Mouse (Mus musculus) embryonic stem cell, embryonic (primary cell): ENCODE results near the gene Eml3.
"Not testable (repeated sequence)": the region's sequence is repeated elsewhere in the genome, so short reads cannot be mapped to it uniquely, and the experiment has no call there.

Experiments used
- CTCF ChIA-PET, 4 experiments: fragments of 300-600 bp in 2 of 4; fragments of 350-600 bp in 2 of 4; sonication (Branson Sonifier 250); formaldehyde crosslinking; loops; one replicate each; lab custom pipeline; 2022; ENCODE audit warnings: inconsistent platforms in 2 of 4; lab: Charles Lee
- POLR2A ChIA-PET, 4 experiments: fragments of 300-600 bp in 2 of 4; fragments of 350-600 bp in 2 of 4; sonication (Branson Sonifier 250); formaldehyde crosslinking; loops; one replicate each; lab custom pipeline; 2022; ENCODE audit warnings: antibody characterized with exemption in 4 of 4, inconsistent platforms in 1 of 4; lab: Charles Lee

Eml3 gene

DNA sequence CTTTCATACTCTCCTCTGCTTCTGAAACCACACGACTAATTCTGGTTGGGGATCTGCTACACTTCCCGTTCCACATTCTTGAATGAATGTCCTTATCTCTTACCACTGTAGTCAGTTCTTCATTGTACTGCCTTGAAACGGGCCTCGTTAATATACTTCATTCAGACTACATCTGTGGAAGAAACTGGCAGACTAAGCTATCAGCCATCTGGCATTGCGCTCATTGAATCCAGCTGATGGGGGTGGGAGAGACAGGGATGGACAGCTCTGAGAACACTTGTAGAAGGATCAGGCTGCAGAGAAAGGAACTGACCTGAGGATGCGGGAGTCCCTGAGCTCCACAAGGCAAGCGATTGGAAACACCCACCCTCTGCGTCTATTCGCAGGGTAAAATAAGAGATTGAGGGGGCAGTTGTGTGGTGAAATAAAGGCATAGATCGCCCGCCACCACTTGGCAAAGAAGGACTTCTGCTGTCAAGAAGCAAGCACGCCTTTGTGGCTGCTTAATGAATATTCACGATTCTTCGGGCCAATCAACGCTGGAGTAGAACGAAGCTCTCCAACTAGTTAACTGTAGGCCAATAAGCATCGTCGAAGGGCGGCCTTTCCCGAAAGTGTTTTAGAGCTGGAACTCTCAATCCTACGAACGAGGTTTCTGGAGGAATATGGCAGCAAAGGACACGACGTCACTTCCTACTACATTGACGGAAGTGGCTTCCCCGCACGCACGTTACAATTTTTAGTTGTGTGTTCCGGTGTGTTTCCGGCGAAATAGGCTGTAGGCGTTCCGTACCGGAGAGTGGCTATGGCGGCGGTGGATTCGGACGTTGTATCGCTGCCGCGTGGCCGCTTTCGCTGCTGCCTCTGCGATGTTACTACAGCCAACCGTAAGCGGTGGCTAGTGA is 24.0 kb downstream of the Eml3 start, which contains the start of gene Tut1:
TSS of gene Tut1 (plus strand) at position 713 of the 905 bp plus-strand sequence.
- ChIA-PET CTCF (interaction anchor here in 3 of 4 experiments (0.5 to 2.2 kb wide), 10 partner anchors 12 to 291 kb away, joined by 3 to 8 read pairs (median 3); partner anchors contain the start of genes Eef1g (in 2 of the 3) and Gng3 (in 1 of the 3)), POLR2A (interaction anchor here (0.6 to 13.6 kb wide), 142 partner anchors 8 to 240 kb away, joined by 3 to 424 read pairs (median 5); partner anchors contain the start of genes 1810009A15Rik (in 4 of the 4), Gm49416 (in 4 of the 4), Mta2 (in 4 of the 4) and B3gat3 (in 3 of the 4))

- ChIA-PET CTCF (interaction anchor here in 3 of 4 experiments (0.5 to 2.2 kb wide), 8 partner anchors 11 to 292 kb away, joined by 3 to 8 read pairs (median 3); partner anchors contain the start of genes Eef1g (in 2 of the 3) and Gng3 (in 1 of the 3)), POLR2A (interaction anchor here (0.6 to 13.6 kb wide), 109 partner anchors 8 to 1252 kb away, joined by 3 to 424 read pairs (median 5); partner anchors contain the start of genes 1810009A15Rik (in 4 of the 4), Gm49416 (in 4 of the 4), Mta2 (in 4 of the 4) and Eef1g (in 3 of the 4))
Measured at GRCm38 (mm10) chr19:8954171-8954570, 24.8 kb downstream of the Eml3 start.

DNA sequence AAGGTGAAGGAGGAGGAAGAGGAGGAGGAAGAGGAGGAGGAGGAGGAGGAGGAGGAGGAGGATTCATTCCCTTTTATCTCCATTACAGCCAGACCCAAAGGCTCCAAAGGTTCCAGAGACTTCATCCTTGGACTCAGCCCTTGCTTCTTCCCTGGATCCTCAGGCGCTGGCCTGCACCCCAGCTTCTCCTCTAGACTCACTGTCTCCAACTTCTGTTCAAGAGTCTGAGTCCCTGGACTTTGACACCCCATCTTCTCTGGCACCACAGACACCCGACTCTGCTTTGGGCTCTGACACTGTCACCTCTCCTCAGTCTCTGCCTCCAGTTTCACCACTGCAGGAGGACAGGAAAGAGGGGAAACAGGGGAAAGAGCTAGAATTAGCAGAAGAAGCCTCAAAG is 32.9 kb downstream of the Eml3 start:
- ChIA-PET CTCF (no interaction called here), POLR2A (interaction anchor here in 3 of 4 experiments (0.6 to 13.6 kb wide), 16 partner anchors 9 to 239 kb away, joined by 3 to 424 read pairs (median 3); partner anchors contain the start of genes Tut1 (in 3 of the 3), 1810009A15Rik (in 1 of the 3), Eef1g (in 1 of the 3) and Ganab (in 1 of the 3))

DNA sequence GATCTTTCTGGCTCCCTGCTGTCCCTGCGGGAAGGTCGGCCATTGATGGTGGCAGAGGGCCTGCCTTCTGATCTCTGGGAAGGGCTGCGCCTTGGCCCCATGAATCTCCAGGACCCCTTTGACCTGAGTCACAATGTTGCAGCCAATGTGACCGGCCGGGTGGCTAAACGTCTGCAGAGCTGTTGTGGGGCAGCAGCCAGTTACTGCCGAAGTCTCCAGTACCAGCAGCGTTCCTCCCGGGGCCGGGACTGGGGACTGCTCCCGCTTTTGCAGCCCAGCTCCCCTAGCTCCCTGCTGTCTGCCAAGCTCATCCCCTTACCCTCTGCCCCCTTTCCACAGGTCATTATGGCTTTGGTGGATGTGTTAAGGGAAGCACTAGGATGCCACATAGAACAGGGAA is 35.7 kb downstream of the Eml3 start:
- ChIA-PET POLR2A (interaction anchor here in 3 of 4 experiments (0.7 to 23.4 kb wide), 63 partner anchors 8 to 261 kb away, joined by 3 to 604 read pairs (median 21); partner anchors contain the start of genes 1810009A15Rik (in 3 of the 3), Ahnak (in 3 of the 3), B3gat3 (in 3 of the 3) and Gm49416 (in 3 of the 3)), CTCF (interaction anchor here in 1 of 4 experiments (1.2 kb wide), 1 partner anchor 12 kb away, joined by 3 read pairs; the partner anchor contains the start of gene Tut1)

DNA sequence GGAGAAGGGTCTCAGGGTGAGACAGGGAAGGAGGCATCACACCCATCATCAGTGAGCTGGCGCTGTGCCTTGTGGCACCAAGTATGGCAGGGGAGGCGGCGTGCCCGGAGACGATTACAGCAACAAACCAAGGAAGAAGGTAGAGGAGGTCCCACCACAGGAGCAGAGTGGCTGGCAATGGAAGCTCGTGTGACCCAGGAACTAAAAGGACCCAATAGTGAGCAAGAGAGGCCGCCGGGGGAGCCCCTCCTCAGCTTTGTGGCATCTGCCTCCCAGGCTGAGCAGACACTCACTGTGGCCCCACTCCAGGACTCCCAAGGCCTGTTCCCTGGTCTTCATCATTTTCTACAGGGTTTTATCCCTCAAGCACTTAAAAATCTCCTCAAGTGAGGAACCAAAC is 36.4 kb downstream of the Eml3 start:
- ChIA-PET CTCF (interaction anchor here in 3 of 4 experiments (0.6 to 1.9 kb wide), 6 partner anchors 11 to 169 kb away, joined by 3 to 7 read pairs (median 3); partner anchors contain the start of gene Tut1 (in 1 of the 3)), POLR2A (interaction anchor here (0.6 to 23.4 kb wide), 128 partner anchors 9 to 1700 kb away, joined by 3 to 604 read pairs (median 9); partner anchors contain the start of genes Hnrnpul2 (in 4 of the 4), Slc3a2 (in 4 of the 4), Ttc9c (in 4 of the 4) and 1810009A15Rik (in 3 of the 4))

GRCm38 (mm10) chr19:8966198-8966589 is 36.8 kb downstream of the Eml3 start:
- POLR2A ChIA-PET: interaction anchor here (0.6 to 23.4 kb wide), 209 partner anchors 8 to 1701 kb away, joined by 3 to 604 read pairs (median 6); partner anchors contain the start of genes Gng3 (in 4 of the 4), Hnrnpul2 (in 4 of the 4), Slc3a2 (in 4 of the 4) and Ttc9c (in 4 of the 4)
- CTCF ChIA-PET: interaction anchor here in 2 of 4 experiments (0.6 to 1.9 kb wide), 16 partner anchors 10 to 243 kb away, joined by 3 to 7 read pairs (median 3); partner anchors contain the start of genes Tut1 (in 2 of the 2) and Slc3a2 (in 1 of the 2)

DNA sequence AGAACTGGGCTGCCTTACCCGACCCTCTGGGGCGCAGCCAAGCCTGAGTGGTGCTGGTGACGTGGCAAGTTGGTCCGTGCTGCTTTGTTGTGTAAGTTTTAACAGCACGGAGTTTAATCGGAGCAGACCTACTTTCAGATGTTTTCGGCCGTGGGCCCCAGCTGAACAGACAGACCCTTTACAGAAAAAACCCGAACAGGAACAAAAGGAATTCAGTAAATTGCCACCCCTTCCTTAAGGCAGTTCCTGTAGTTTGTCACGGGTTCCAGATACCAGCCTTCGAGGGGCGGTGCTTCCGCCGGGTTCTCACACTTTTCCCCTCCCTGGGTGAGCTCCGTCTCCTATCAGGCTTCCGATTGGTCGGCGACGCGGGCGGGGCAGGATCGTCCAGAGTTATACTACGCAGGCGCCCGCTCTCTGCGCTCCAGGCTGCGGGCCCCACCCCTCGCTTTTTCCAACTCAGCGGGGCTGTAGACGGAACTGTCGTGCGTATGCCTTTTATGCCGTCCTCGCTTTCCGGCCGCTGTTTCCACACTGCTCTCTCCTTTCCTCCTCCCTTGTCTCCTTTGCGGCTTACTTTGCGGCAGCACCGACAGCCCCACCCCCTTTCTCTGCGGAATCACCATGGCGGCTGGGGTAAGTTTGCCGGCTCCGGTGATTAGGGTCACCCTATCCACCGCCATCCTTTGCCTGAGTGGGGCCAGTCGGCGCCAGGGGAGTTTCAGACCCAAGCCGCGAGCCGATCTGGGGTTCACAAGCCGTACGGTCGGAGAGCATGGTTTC is 37.4 kb downstream of the Eml3 start, which contains the start of gene Eef1g:
TSS of gene Eef1g (plus strand) at position 452 of the 783 bp plus-strand sequence.
- ChIA-PET POLR2A (interaction anchor here (0.6 to 23.4 kb wide), 205 partner anchors 9 to 1701 kb away, joined by 3 to 604 read pairs (median 6); partner anchors contain the start of genes Gng3 (in 4 of the 4), Hnrnpul2 (in 4 of the 4), Ttc9c (in 4 of the 4) and Uqcc3 (in 4 of the 4)), CTCF (interaction anchor here in 3 of 4 experiments (0.5 to 1.9 kb wide), 15 partner anchors 11 to 1468 kb away, joined by 3 to 7 read pairs (median 3); partner anchors contain the start of genes Tut1 (in 2 of the 3) and Slc3a2 (in 1 of the 3))

DNA sequence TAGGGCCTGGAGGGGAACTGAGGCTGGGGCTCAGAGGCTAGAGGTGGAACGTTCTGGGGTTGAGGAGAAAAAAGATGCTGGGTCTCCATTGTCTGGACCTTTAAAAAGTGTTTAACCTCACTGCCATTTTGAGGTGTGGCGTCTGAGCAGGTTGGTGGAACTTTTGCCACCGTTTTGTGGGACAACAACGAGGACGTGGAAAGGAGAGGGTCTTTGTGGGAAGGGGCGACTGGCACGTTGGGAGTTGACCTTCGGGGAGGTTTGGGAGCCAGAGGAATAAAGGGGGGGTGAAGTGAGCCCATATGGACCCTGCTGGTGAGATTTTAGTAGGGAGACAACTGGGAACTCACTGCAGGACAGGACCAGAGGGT is 38.0 kb downstream of the Eml3 start:
- ChIA-PET POLR2A (interaction anchor here (0.6 to 23.4 kb wide), 159 partner anchors 8 to 1490 kb away, joined by 3 to 604 read pairs (median 8); partner anchors contain the start of genes 1810009A15Rik (in 3 of the 4), Ahnak (in 3 of the 4), B3gat3 (in 3 of the 4) and Gm49416 (in 3 of the 4)), CTCF (interaction anchor here in 2 of 4 experiments (0.5 to 1.9 kb wide), 7 partner anchors 14 to 1468 kb away, joined by 3 to 7 read pairs (median 3); partner anchors contain the start of genes Gng3 (in 1 of the 2), Slc3a2 (in 1 of the 2) and Tut1 (in 1 of the 2))

GRCm38 (mm10) chr19:8967893-8968292 is 38.5 kb downstream of the Eml3 start:
- ChIA-PET CTCF (interaction anchor here in 2 of 4 experiments (1.0 to 1.4 kb wide), 2 partner anchors 115 to 129 kb away, joined by 3 to 5 read pairs; partner anchors contain the start of gene Gng3 (in 1 of the 2)), POLR2A (interaction anchor here (0.6 to 23.4 kb wide), 65 partner anchors 9 to 1625 kb away, joined by 3 to 604 read pairs (median 7); partner anchors contain the start of genes 1810009A15Rik (in 3 of the 4), Gm49416 (in 3 of the 4), Mta2 (in 3 of the 4) and Uqcc3 (in 3 of the 4))

- CTCF ChIA-PET: not testable (repeated sequence)
Measured at GRCm38 (mm10) chr19:8972491-8972890, 43.1 kb downstream of the Eml3 start.

GRCm38 (mm10) chr19:8974638-8975037 is 45.3 kb downstream of the Eml3 start:
- ChIA-PET CTCF (interaction anchor here in 2 of 4 experiments (0.9 to 3.4 kb wide), 4 partner anchors 14 to 135 kb away, joined by 3 to 12 read pairs (median 7); partner anchors contain the start of gene Ahnak (in 1 of the 2)), POLR2A (interaction anchor here (0.6 to 23.4 kb wide), 36 partner anchors 4 to 252 kb away, joined by 3 to 604 read pairs (median 6); partner anchors contain the start of genes Ahnak (in 3 of the 4), Eef1g (in 3 of the 4), Tut1 (in 3 of the 4) and 1810009A15Rik (in 2 of the 4))

More at GRCm38 (mm10) chr19:8972491-8972890, 43.1 kb downstream of the Eml3 start:
- POLR2A ChIA-PET: interaction anchor here (0.6 to 23.4 kb wide), 38 partner anchors 8 to 250 kb away, joined by 3 to 604 read pairs (median 6); partner anchors contain the start of genes Mta2 (in 3 of the 4), 1810009A15Rik (in 2 of the 4), Ahnak (in 2 of the 4) and B3gat3 (in 2 of the 4)

- ChIA-PET CTCF (interaction anchor here (0.7 to 9.2 kb wide), 8 partner anchors 13 to 134 kb away, joined by 3 to 57 read pairs (median 5); partner anchors contain the start of gene Ahnak (in 1 of the 4)), POLR2A (interaction anchor here (0.5 to 23.4 kb wide), 37 partner anchors 5 to 1622 kb away, joined by 3 to 604 read pairs (median 6); partner anchors contain the start of genes 1810009A15Rik (in 3 of the 4), Ahnak (in 3 of the 4), Eef1g (in 3 of the 4) and Gm49416 (in 3 of the 4))
Measured at GRCm38 (mm10) chr19:8975491-8975890, 46.1 kb downstream of the Eml3 start.

DNA sequence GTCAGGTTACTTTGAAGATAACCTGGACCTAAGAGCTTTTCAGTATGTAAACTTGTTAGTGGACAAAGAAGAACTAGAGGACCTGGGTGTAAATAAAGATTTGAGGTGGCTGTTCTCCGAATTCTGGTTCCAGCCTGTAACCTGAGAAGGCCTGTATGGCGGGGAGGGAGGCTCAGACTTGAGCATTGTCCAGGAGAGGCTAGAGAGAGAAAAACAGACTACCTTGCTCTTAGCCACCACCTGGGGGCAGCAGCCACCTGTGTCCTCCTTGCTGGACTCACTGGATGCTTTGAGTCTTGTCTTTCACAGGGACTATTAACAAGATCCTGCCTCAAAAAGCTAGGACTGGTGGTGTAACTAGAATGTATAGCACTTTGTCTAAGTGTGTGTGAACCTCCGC is 47.2 kb downstream of the Eml3 start:
- CTCF ChIA-PET: interaction anchor here (0.6 to 9.2 kb wide), 18 partner anchors 10 to 909 kb away, joined by 3 to 57 read pairs (median 4); partner anchors contain the start of gene Eef1g (in 1 of the 4)
- POLR2A ChIA-PET: interaction anchor here (0.6 to 23.4 kb wide), 59 partner anchors 4 to 1623 kb away, joined by 3 to 604 read pairs (median 5); partner anchors contain the start of genes Ahnak (in 4 of the 4), Eef1g (in 4 of the 4), 1810009A15Rik (in 2 of the 4) and B3gat3 (in 2 of the 4)

DNA sequence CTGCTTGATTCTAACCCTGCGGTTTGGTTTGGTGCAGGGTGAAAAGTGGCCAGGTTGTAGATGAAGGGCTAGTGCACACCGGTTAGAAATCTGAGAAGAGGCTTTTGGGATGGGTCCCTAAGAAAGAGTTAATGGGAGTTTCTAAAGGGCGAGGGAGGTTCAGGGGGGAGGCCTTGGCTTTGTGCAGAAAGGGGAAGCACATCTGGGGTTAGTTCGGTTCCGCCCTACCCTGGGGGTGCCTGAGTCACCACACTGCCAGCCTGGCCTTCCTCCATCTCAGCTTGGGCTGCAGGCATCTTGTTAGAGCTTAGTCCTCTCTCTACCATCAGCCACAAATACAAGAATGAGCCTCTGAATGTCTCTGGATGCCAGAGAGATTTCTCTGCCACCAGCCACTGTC is 51.4 kb downstream of the Eml3 start:
- ChIA-PET CTCF (interaction anchor here in 2 of 4 experiments (1.1 to 9.2 kb wide), 4 partner anchors 12 to 142 kb away, joined by 3 to 57 read pairs (median 6); partner anchors contain the start of gene Gng3 (in 1 of the 2)), POLR2A (interaction anchor here (0.6 to 23.4 kb wide), 47 partner anchors 9 to 258 kb away, joined by 3 to 604 read pairs (median 5); partner anchors contain the start of genes Eef1g (in 3 of the 4), 1810009A15Rik (in 2 of the 4), Ahnak (in 2 of the 4) and Gm49416 (in 2 of the 4))
